In genomic region chr17:56038583-56039261, GRCm38 (mm10) we compare ENCODE assay signal across 16 mouse cellular contexts. TPM values are rescaled to one million over a fixed set of nuclear protein-coding genes. Genes with fewer than 3 reads are reported as not detected.
DNase-seq lines count a peak whose midpoint lies in the region; ATAC-seq and TF ChIP-seq lines count a peak whose summit lies in the region.
"Had no signal": no experiment of that assay in that cellular context is flagged by ENCODE, and none has a peak within 500 bp of the region (broad histone marks: within the 10 kb centered on the region; RNA-seq: fewer than 3 reads in every experiment).

No protein-coding gene starts in this region.

- WGBS in liver, embryonic 13.5 days (ENCODE audit: insufficient replicate concordance): 80% methylated on average over 8 of the region's 8 CpGs
- WGBS in liver, embryonic 11.5 days: 88% methylated on average over 8 of the region's 8 CpGs

- no peak for TF ChIP-seq CTCF in ES-Bruce4 (IDR thresholded peaks at IDR 0.05; ENCODE audit: low read depth, low read length)

- H3K4me3 ChIP-seq in liver, embryonic 13.5 days (replicated peaks): no peak overlapping the region
- no peak overlapping the region for H3K4me3 ChIP-seq in liver, embryonic 11.5 days (ENCODE audit: low read depth, low read length)
- no peak overlapping the region for H3K4me3 ChIP-seq in ES-Bruce4 (ENCODE audit: low read depth, low read length)
- H3K4me3 ChIP-seq: heart, embryonic 12.5 days had no signal

- no peak for TF ChIP-seq POLR2A in ES-Bruce4 (IDR thresholded peaks at IDR 0.05; ENCODE audit: insufficient read depth, low read length)

- H3K9ac ChIP-seq in liver, embryonic 13.5 days: no peak overlapping the region
- H3K9ac ChIP-seq in liver, embryonic 11.5 days (ENCODE audit: low read depth, low read length): no peak overlapping the region
- 0 out of 2 replicates have a peak overlapping the region, but pooled peaks have one; percentile 16 for H3K9ac ChIP-seq in ES-Bruce4 (ENCODE audit: low read depth, poor library complexity, severe bottlenecking)
- H3K9ac ChIP-seq: forebrain, embryonic 12.5 days; heart, embryonic 12.5 days had no signal

- H3K27ac ChIP-seq in liver, embryonic 13.5 days: 0 out of 2 replicates have a peak overlapping the region, but pooled peaks have one; percentile 11
- no peak overlapping the region for H3K27ac ChIP-seq in liver, embryonic 11.5 days (ENCODE audit: low read depth, low read length)
- H3K27ac ChIP-seq in ES-Bruce4 (ENCODE audit: insufficient read depth, low read length): no peak overlapping the region

- H3K36me3 ChIP-seq in liver, embryonic 13.5 days: peaks cover 23% of the 10 kb centered on the region
- peaks cover 3% of the 10 kb centered on the region for H3K36me3 ChIP-seq in liver, embryonic 11.5 days (ENCODE audit: control insufficient read depth, insufficient read depth, low read length)
- peaks cover 8% of the 10 kb centered on the region for H3K36me3 ChIP-seq in ES-Bruce4 (ENCODE audit: control insufficient read depth, insufficient read depth, low read length, poor library complexity, severe bottlenecking)

- H3K9me3 ChIP-seq in liver, embryonic 13.5 days (replicated peaks): no peaks in the 10 kb centered on the region
- H3K9me3 ChIP-seq in liver, embryonic 11.5 days (ENCODE audit: control insufficient read depth, low read length): no peaks in the 10 kb centered on the region
- H3K9me3 ChIP-seq in ES-Bruce4 (replicated peaks; ENCODE audit: control insufficient read depth, insufficient read depth, low read length, poor library complexity, severe bottlenecking): no peaks in the 10 kb centered on the region
- H3K9me3 ChIP-seq: forebrain, embryonic 12.5 days; heart, embryonic 12.5 days; hindbrain, embryonic 10.5 days; midbrain, embryonic 13.5 days had no signal

- H3K4me2 ChIP-seq in liver, embryonic 13.5 days: peak overlapping the region; percentile 92; the same call in 1 of the 2 replicates
- H3K4me2 ChIP-seq in liver, embryonic 11.5 days: no peak overlapping the region

- ATAC-seq in cerebellum, adult (ENCODE audit: insufficient number of reproducible peaks, low FRiP score, low TSS enrichment): no peak
- ATAC-seq in liver, embryonic 13.5 days (ENCODE audit: low read depth): no peak
- ATAC-seq in liver, embryonic 11.5 days (replicated peaks; ENCODE audit: low FRiP score): no peak
- ATAC-seq: inflammation-experienced regulatory T-cells, adult 6 months; midbrain, embryonic 13.5 days had no signal

- DNase-seq in cerebellum, adult 8-10 months: peak; percentile 39
- DNase-seq in liver, embryonic 13.5 days: no peak
- no peak for DNase-seq in liver, embryonic 11.5 days (ENCODE audit: low spot score)
- DNase-seq in fat pad, adult 2 months (ENCODE audit: extremely low read depth, low read depth, low spot score): peak; percentile 42
- no peak for DNase-seq in frontal cortex, postnatal 10 days (ENCODE audit: low spot score in 2 of 2)
- DNase-seq: adrenal gland, adult 2 months; B cell, adult 2 months; layer of hippocampus, postnatal 36 days; thymus, postnatal 4 days had no signal

- no peaks in the 10 kb centered on the region for H3K27me3 ChIP-seq in liver, embryonic 13.5 days
- H3K27me3 ChIP-seq in liver, embryonic 11.5 days (replicated peaks; ENCODE audit: control insufficient read depth, insufficient read depth, low read length): no peaks in the 10 kb centered on the region
- H3K27me3 ChIP-seq in ES-Bruce4 (ENCODE audit: control insufficient read depth, insufficient read depth, low read length, poor library complexity, severe bottlenecking): no peaks in the 10 kb centered on the region
- H3K27me3 ChIP-seq: forebrain, embryonic 12.5 days; heart, embryonic 12.5 days; midbrain, embryonic 13.5 days had no signal

- no peak for TF ChIP-seq EP300 in ES-Bruce4 (IDR thresholded peaks at IDR 0.05; ENCODE audit: insufficient read depth, low read depth, low read length)

- peaks cover 54% of the 10 kb centered on the region for H3K4me1 ChIP-seq in liver, embryonic 13.5 days (replicated peaks)
- peaks cover 30% of the 10 kb centered on the region for H3K4me1 ChIP-seq in liver, embryonic 11.5 days (replicated peaks; ENCODE audit: control insufficient read depth, insufficient read depth, low read length)
- peaks cover 1% of the 10 kb centered on the region for H3K4me1 ChIP-seq in ES-Bruce4 (ENCODE audit: control insufficient read depth, insufficient read depth, low read length)

RNA-seq across cellular contexts. Expression of gene Chaf1a, which starts 1.5 kb away (rescaled TPM):
- 19.8 and 27.1 TPM in 2 replicates for polyA plus RNA-seq in liver, embryonic 13.5 days (2015; fragmentation: Nextera tagmentation; extraction: Ambion mirVana)
- polyA plus RNA-seq in liver, embryonic 11.5 days (2014; fragmentation: Nextera tagmentation; extraction: Ambion mirVana): 32.0 and 32.6 TPM in 2 replicates
- polyA plus RNA-seq in ES-Bruce4 (2011; ENCODE audit: insufficient read depth, insufficient read length, low read depth, missing spikeins): 33.6 and 38.5 TPM in 2 replicates

RNA-seq across cellular contexts. Expression of gene Sh3gl1, which starts 2.3 kb away (rescaled TPM):
- 48.0 and 50.9 TPM in 2 replicates for polyA plus RNA-seq in liver, embryonic 13.5 days (2015; fragmentation: Nextera tagmentation; extraction: Ambion mirVana)
- polyA plus RNA-seq in liver, embryonic 11.5 days (2014; fragmentation: Nextera tagmentation; extraction: Ambion mirVana): 96.4 and 99.1 TPM in 2 replicates
- polyA plus RNA-seq in ES-Bruce4 (2011; ENCODE audit: insufficient read depth, insufficient read length, low read depth, missing spikeins): 52.3 and 57.0 TPM in 2 replicates

RNA-seq across cellular contexts. Expression of gene Mpnd, which starts 33.2 kb away (rescaled TPM):
- polyA plus RNA-seq in liver, embryonic 13.5 days (2015; fragmentation: Nextera tagmentation; extraction: Ambion mirVana): 13.5 and 14.5 TPM in 2 replicates
- 42.5 and 47.9 TPM in 2 replicates for polyA plus RNA-seq in liver, embryonic 11.5 days (2014; fragmentation: Nextera tagmentation; extraction: Ambion mirVana)
- 61.9 and 69.3 TPM in 2 replicates for polyA plus RNA-seq in ES-Bruce4 (2011; ENCODE audit: insufficient read depth, insufficient read length, low read depth, missing spikeins)

RNA-seq across cellular contexts. Expression of gene Stap2, which starts 33.3 kb away (rescaled TPM):
- polyA plus RNA-seq in liver, embryonic 13.5 days (2015; fragmentation: Nextera tagmentation; extraction: Ambion mirVana): 1.5 and 1.8 TPM in 2 replicates
- 3.4 and 3.5 TPM in 2 replicates for polyA plus RNA-seq in liver, embryonic 11.5 days (2014; fragmentation: Nextera tagmentation; extraction: Ambion mirVana)
- polyA plus RNA-seq in ES-Bruce4 (2011; ENCODE audit: insufficient read depth, insufficient read length, low read depth, missing spikeins): 16.7 and 18.1 TPM in 2 replicates

RNA-seq across cellular contexts. Expression of gene Ubxn6, which starts 36.1 kb away (rescaled TPM):
- 14.2 and 15.6 TPM in 2 replicates for polyA plus RNA-seq in liver, embryonic 13.5 days (2015; fragmentation: Nextera tagmentation; extraction: Ambion mirVana)
- 23.1 and 25.7 TPM in 2 replicates for polyA plus RNA-seq in liver, embryonic 11.5 days (2014; fragmentation: Nextera tagmentation; extraction: Ambion mirVana)
- 38.4 and 38.7 TPM in 2 replicates for polyA plus RNA-seq in ES-Bruce4 (2011; ENCODE audit: insufficient read depth, insufficient read length, low read depth, missing spikeins)

Comparison
In these comparisons a context has a peak if more than half of its experiments do, and no peak if none do; other contexts are left out.
1. DNase-seq: peak in cerebellum, adult 8-10 months (single experiment) and fat pad, adult 2 months (single experiment); none in liver, embryonic 13.5 days (single experiment), liver, embryonic 11.5 days (single experiment) and frontal cortex, postnatal 10 days (0 of 2).